Mouse (Mus musculus): ENCODE measurements at regions not wholly inside any gene's neighbourhood (a gene's known extent, or its start where the extent isn't known, plus 50 kb on each side); places are given as distances from the start of the nearest gene placed in this dataset.
"Not testable (repeated sequence)": the region's sequence is repeated elsewhere in the genome, so short reads cannot be mapped to it uniquely, and the experiment has no call there.

- not testable (repeated sequence) for H3K36me3 ChIP-seq (ENCODE audit: control insufficient read depth, insufficient read depth, low read length); H3K27me3 ChIP-seq (ENCODE audit: control insufficient read depth, insufficient read depth, low read length); H3K4me1 ChIP-seq (ENCODE audit: control insufficient read depth, insufficient read depth, insufficient read length, low read length); H3K4me3 ChIP-seq (ENCODE audit: low read depth, low read length); H3K27ac ChIP-seq (ENCODE audit: insufficient read depth, low read depth, low read length)
- 20% methylated on average over 1 of the region's 1 CpGs for WGBS
Observed at GRCm38 (mm10) chr6:3166149-3166548, 233.2 kb downstream of the Samd9l start.

GRCm38 (mm10) chr6:3151901-3152300 is 247.5 kb downstream of the Samd9l start:
- WGBS = 48% methylated on average over 2 of the region's 2 CpGs
- not testable (repeated sequence) for H3K4me3 ChIP-seq (ENCODE audit: low read depth, low read length); H3K4me1 ChIP-seq (ENCODE audit: control insufficient read depth, insufficient read depth, insufficient read length, low read length); H3K27me3 ChIP-seq (ENCODE audit: control insufficient read depth, insufficient read depth, low read length); H3K36me3 ChIP-seq (ENCODE audit: control insufficient read depth, insufficient read depth, low read length); H3K27ac ChIP-seq (ENCODE audit: insufficient read depth, low read depth, low read length)

GRCm38 (mm10) chr6:3137823-3138222 is 261.5 kb downstream of the Samd9l start:
- not testable (repeated sequence) for H3K4me1 ChIP-seq (ENCODE audit: control insufficient read depth, insufficient read depth, insufficient read length, low read length); H3K36me3 ChIP-seq (ENCODE audit: control insufficient read depth, insufficient read depth, low read length); H3K4me3 ChIP-seq (ENCODE audit: low read depth, low read length); H3K27ac ChIP-seq (ENCODE audit: insufficient read depth, low read depth, low read length); H3K27me3 ChIP-seq (ENCODE audit: control insufficient read depth, insufficient read depth, low read length)
- 88% methylated on average over 3 of the region's 3 CpGs for WGBS

- not testable (repeated sequence) for H3K27ac ChIP-seq (ENCODE audit: insufficient read depth, low read depth, low read length); H3K4me1 ChIP-seq (ENCODE audit: control insufficient read depth, insufficient read depth, insufficient read length, low read length); H3K36me3 ChIP-seq (ENCODE audit: control insufficient read depth, insufficient read depth, low read length); H3K27me3 ChIP-seq (ENCODE audit: control insufficient read depth, insufficient read depth, low read length); H3K4me3 ChIP-seq (ENCODE audit: low read depth, low read length)
- WGBS = 86% methylated on average over 4 of the region's 4 CpGs
Observed at GRCm38 (mm10) chr6:3133763-3134162, 265.6 kb downstream of the Samd9l start.

- WGBS = 16% methylated on average over 1 of the region's 3 CpGs
- H3K4me1 ChIP-seq (ENCODE audit: control insufficient read depth, insufficient read depth, insufficient read length, low read length) = not testable (repeated sequence)
Observed at GRCm38 (mm10) chr6:3116296-3116695, 283.1 kb downstream of the Samd9l start.

More at GRCm38 (mm10) chr6:3116296-3116695, 283.1 kb downstream of the Samd9l start:
- H3K36me3 ChIP-seq (ENCODE audit: control insufficient read depth, insufficient read depth, low read length); H3K27ac ChIP-seq (ENCODE audit: insufficient read depth, low read depth, low read length); H3K27me3 ChIP-seq (ENCODE audit: control insufficient read depth, insufficient read depth, low read length); H3K4me3 ChIP-seq (ENCODE audit: low read depth, low read length): not testable (repeated sequence)

Data from small intestine, adult 2 months (tissue).